ENCODE assay signal across 19 mouse cellular contexts in genomic region chr9:90128636-90129201, GRCm38 (mm10). TPM values are rescaled to one million over a fixed set of nuclear protein-coding genes. Genes with fewer than 3 reads are reported as not detected.
DNase-seq lines count a peak whose midpoint lies in the region; ATAC-seq and TF ChIP-seq lines count a peak whose summit lies in the region.
"Had no signal": no experiment of that assay in that cellular context is flagged by ENCODE, and none has a peak within 500 bp of the region (broad histone marks: within the 10 kb centered on the region; RNA-seq: fewer than 3 reads in every experiment).

No protein-coding gene starts in this region.

- TF ChIP-seq CTCF in MEL (IDR thresholded peaks at IDR 0.05 in 2 of 3, conservative IDR thresholded peaks at IDR 0.05 in 1 of 3; ENCODE audit: control insufficient read depth in 1 of 3, insufficient read depth in 1 of 3, low read depth in 2 of 3, low read length in 3 of 3, poor library complexity in 1 of 3, severe bottlenecking in 1 of 3): no peak

- 61% methylated on average over 6 of the region's 6 CpGs for WGBS in heart, embryonic 11.5 days (ENCODE audit: insufficient replicate concordance)
- 40% methylated on average over 6 of the region's 6 CpGs for WGBS in heart, embryonic 15.5 days

- no peaks in the 10 kb centered on the region; the same call in 1 of the 2 replicates for H3K36me3 ChIP-seq in heart, embryonic 11.5 days (ENCODE audit: control insufficient read depth, insufficient read depth, low read length)
- H3K36me3 ChIP-seq in heart, embryonic 15.5 days: no peaks in the 10 kb centered on the region
- H3K36me3 ChIP-seq in MEL (ENCODE audit: control insufficient read depth in 1 of 2, insufficient read depth in 2 of 2, low read length in 2 of 2): peaks cover 0 to 2% of the 10 kb centered on the region in 2 experiments; a peak in 1 of 4 replicates
- H3K36me3 ChIP-seq: embryonic facial prominence, embryonic 12.5 days; forebrain, embryonic 15.5 days; hindbrain, embryonic 10.5 days; intestine, embryonic 15.5 days had no signal

- DNase-seq in heart, adult 9 months (ENCODE audit: low spot score in 2 of 2): peak; percentile 46 to 74
- DNase-seq in heart, adult 8-10 months (ENCODE audit: low spot score): no peak
- DNase-seq in MEL (ENCODE audit: low read depth, low spot score): no peak
- peak; percentile 51 to 58 for DNase-seq in heart, postnatal 10 days
- no peak for DNase-seq in gastrocnemius, adult 8-10 months (ENCODE audit: low spot score in 2 of 2)
- DNase-seq: adrenal gland, postnatal 10 days; cerebellum, adult 11 months; cerebellum, adult 8-10 months; cerebellum, postnatal 14 days; gastrocnemius, postnatal 10 days; kidney, adult 18-20 months had no signal

- H3K4me3 ChIP-seq in heart, embryonic 11.5 days (ENCODE audit: low read depth, low read length): no peak overlapping the region
- no peak overlapping the region for H3K4me3 ChIP-seq in heart, embryonic 15.5 days
- H3K4me3 ChIP-seq in MEL (ENCODE audit: control insufficient read depth in 1 of 2, insufficient read depth in 1 of 2, low read depth in 2 of 2, low read length in 2 of 2): no peak overlapping the region
- H3K4me3 ChIP-seq: embryonic facial prominence, embryonic 12.5 days; forebrain, embryonic 15.5 days; hindbrain, embryonic 10.5 days; intestine, embryonic 15.5 days had no signal

- TF ChIP-seq RAD21 in MEL (IDR thresholded peaks at IDR 0.05; ENCODE audit: low read depth, low read length): no peak

- TF ChIP-seq POLR2A in MEL (IDR thresholded peaks at IDR 0.05; ENCODE audit: control insufficient read depth in 1 of 2, insufficient read depth in 1 of 2, low read depth in 1 of 2, low read length in 2 of 2, poor library complexity in 1 of 2): no peak

- H3K9ac ChIP-seq in heart, embryonic 11.5 days (ENCODE audit: low read depth, low read length): no peak overlapping the region
- H3K9ac ChIP-seq in heart, embryonic 15.5 days: no peak overlapping the region
- no peak overlapping the region for H3K9ac ChIP-seq in MEL (ENCODE audit: control insufficient read depth, low read depth, low read length, poor library complexity, severe bottlenecking)
- H3K9ac ChIP-seq: embryonic facial prominence, embryonic 12.5 days; forebrain, embryonic 15.5 days; hindbrain, embryonic 14.5 days; intestine, embryonic 15.5 days had no signal

- no peak overlapping the region for H3K27ac ChIP-seq in heart, embryonic 11.5 days (ENCODE audit: low read depth, low read length)
- H3K27ac ChIP-seq in heart, embryonic 15.5 days: peak overlapping the region; percentile 31; the same call in 1 of the 2 replicates
- H3K27ac ChIP-seq in MEL (ENCODE audit: control insufficient read depth, low read depth, low read length): no peak overlapping the region
- H3K27ac ChIP-seq: embryonic facial prominence, embryonic 12.5 days; forebrain, embryonic 15.5 days; hindbrain, embryonic 10.5 days; hindbrain, embryonic 14.5 days; intestine, embryonic 15.5 days had no signal

- no peak for ATAC-seq in heart, embryonic 11.5 days (replicated peaks; ENCODE audit: insufficient number of reproducible peaks, low FRiP score, low TSS enrichment)
- ATAC-seq in heart, embryonic 15.5 days (replicated peaks; ENCODE audit: insufficient number of reproducible peaks, insufficient read depth, low FRiP score, low read depth): no peak; the same call in 1 of the 2 replicates
- ATAC-seq: forebrain, embryonic 15.5 days; intestine, embryonic 15.5 days had no signal

- H3K27me3 ChIP-seq in heart, embryonic 11.5 days (ENCODE audit: control insufficient read depth, insufficient read depth, low read length): no peaks in the 10 kb centered on the region
- no peaks in the 10 kb centered on the region for H3K27me3 ChIP-seq in heart, embryonic 15.5 days
- H3K27me3 ChIP-seq in MEL (ENCODE audit: control insufficient read depth in 1 of 2, insufficient read depth in 2 of 2, low read length in 2 of 2): no peaks in the 10 kb centered on the region
- H3K27me3 ChIP-seq: embryonic facial prominence, embryonic 12.5 days; forebrain, embryonic 15.5 days; intestine, embryonic 15.5 days had no signal

- 0 out of 2 replicates have a peak, but pooled peaks cover 2% of the 10 kb centered on the region for H3K9me3 ChIP-seq in heart, embryonic 11.5 days (replicated peaks; ENCODE audit: control insufficient read depth, low read length)
- H3K9me3 ChIP-seq in heart, embryonic 15.5 days (replicated peaks): no peaks in the 10 kb centered on the region
- no peaks in the 10 kb centered on the region for H3K9me3 ChIP-seq in MEL (replicated peaks; ENCODE audit: insufficient read depth, low read length)
- H3K9me3 ChIP-seq: embryonic facial prominence, embryonic 12.5 days; forebrain, embryonic 15.5 days; hindbrain, embryonic 10.5 days; intestine, embryonic 15.5 days had no signal

- H3K4me2 ChIP-seq in heart, embryonic 11.5 days: no peak overlapping the region
- H3K4me2 ChIP-seq in heart, embryonic 15.5 days: no peak overlapping the region
- H3K4me2 ChIP-seq: embryonic facial prominence, embryonic 12.5 days; forebrain, embryonic 15.5 days; hindbrain, embryonic 14.5 days; intestine, embryonic 15.5 days had no signal

- no peaks in the 10 kb centered on the region for H3K79me2 ChIP-seq in MEL (ENCODE audit: control insufficient read depth, insufficient read depth, low read length, poor library complexity)

- intact Hi-C loops in heart, postnatal 10 days (cut with DNase I): no loop called here

- no peak for TF ChIP-seq EP300 in MEL (IDR thresholded peaks at IDR 0.05; ENCODE audit: low read depth in 1 of 2, low read length in 2 of 2)

- no peaks in the 10 kb centered on the region; the same call in 1 of the 2 replicates for H3K4me1 ChIP-seq in heart, embryonic 11.5 days (ENCODE audit: control insufficient read depth, insufficient read depth, low read length)
- peaks cover 23% of the 10 kb centered on the region for H3K4me1 ChIP-seq in heart, embryonic 15.5 days (replicated peaks)
- H3K4me1 ChIP-seq in MEL (ENCODE audit: control insufficient read depth in 1 of 2, insufficient read depth in 2 of 2, low read length in 2 of 2): no peaks in the 10 kb centered on the region; a peak in 1 of 4 replicates
- H3K4me1 ChIP-seq: embryonic facial prominence, embryonic 12.5 days had no signal

TF ChIP-seq in MEL, 35 proteins besides CTCF, POLR2A, EP300 and RAD21:
- TF ChIP-seq BHLHE40 (IDR thresholded peaks at IDR 0.05; ENCODE audit: borderline replicate concordance, low read depth, low read length): no peak
- no peak for TF ChIP-seq ELF1 (IDR thresholded peaks at IDR 0.05; ENCODE audit: low read depth, low read length)
- peak; percentile 77 for TF ChIP-seq TBP (IDR thresholded peaks at IDR 0.05; ENCODE audit: low read depth, low read length)
TF ChIP-seq in MEL: peak in this region for 1.

RNA-seq across cellular contexts. Expression of gene Morf4l1, which starts 14.1 kb away (rescaled TPM):
- polyA plus RNA-seq in heart, embryonic 11.5 days (2014; fragmentation: Nextera tagmentation; extraction: Ambion mirVana): 376 and 383 TPM in 2 replicates
- polyA plus RNA-seq in heart, embryonic 15.5 days (2015; fragmentation: Nextera tagmentation; extraction: Ambion mirVana): 298 and 299 TPM in 2 replicates
- 100 to 1,000 TPM; 219 to 244 (median 237) TPM for total RNA-seq in heart, adult 8-10 months (2022)
- total RNA-seq in MEL (2012; rRNA removed): 107 and 128 TPM in 2 replicates
- 100 to 1,000 TPM; 190 to 292 TPM for polyA plus RNA-seq in MEL (2012; ENCODE audit: insufficient read depth in 1 of 2, insufficient read length in 2 of 2, low read depth in 1 of 2, low replicate concordance in 2 of 2, missing spikeins in 1 of 2)
- total RNA-seq in heart, postnatal 10 days (2021): 100 to 1,000 TPM; 292 to 311 TPM
- total RNA-seq in gastrocnemius, adult 8-10 months (2022): 100 to 1,000 TPM; 196 to 235 (median 212) TPM

RNA-seq across cellular contexts. Expression of gene Adamts7, which starts 34.1 kb away (rescaled TPM):
- 4.2 and 4.9 TPM in 2 replicates for polyA plus RNA-seq in heart, embryonic 11.5 days (2014; fragmentation: Nextera tagmentation; extraction: Ambion mirVana)
- polyA plus RNA-seq in heart, embryonic 15.5 days (2015; fragmentation: Nextera tagmentation; extraction: Ambion mirVana): 8.9 and 11.3 TPM in 2 replicates
- total RNA-seq in heart, adult 8-10 months (2022): 10 to 100 TPM; 11.2 to 18.0 (median 12.8) TPM
- not detected in 2 replicates for total RNA-seq in MEL (2012; rRNA removed)
- polyA plus RNA-seq in MEL (2012; ENCODE audit: insufficient read depth in 1 of 2, insufficient read length in 2 of 2, low read depth in 1 of 2, low replicate concordance in 2 of 2, missing spikeins in 1 of 2): under 1 TPM in 1 of 2 experiments, not detected in 1; 0.03 TPM
- 10 to 100 TPM; 21.8 to 24.0 TPM for total RNA-seq in heart, postnatal 10 days (2021)
- total RNA-seq in gastrocnemius, adult 8-10 months (2022): under 1 TPM; 0.29 to 0.56 (median 0.43) TPM
- total RNA-seq: common myeloid progenitor, adult 5-6 weeks had no signal

Comparison
In these comparisons a context has a peak if more than half of its experiments do, and no peak if none do; other contexts are left out.
1. DNase-seq: peak in heart, adult 9 months (2 of 2) and heart, postnatal 10 days (2 of 2); none in heart, adult 8-10 months (single experiment), MEL (single experiment) and gastrocnemius, adult 8-10 months (0 of 2).
2. RNA of gene Adamts7, which starts 34.1 kb away (total RNA-seq): 21.8 to 24.0 TPM in heart, postnatal 10 days and 11.2 to 18.0 TPM in heart, adult 8-10 months; 0.29 to 0.56 TPM in gastrocnemius, adult 8-10 months and not detected in MEL; every median in the first group is over 4 times any median in the second.